Mouse (Mus musculus) hindbrain, embryonic 11.5 days (tissue): ENCODE measurements at regions not wholly inside any gene's neighbourhood (a gene's known extent, or its start where the extent isn't known, plus 50 kb on each side); places are given as distances from the start of the nearest gene placed in this dataset.
A peak's percentile ranks its signal among the peaks of the same experiment; 100 is the strongest.

Experiments used
- ATAC-seq: fragments of 200-750 bp; cut with Nextera tagmentation; 2 replicates; pipeline ENCODE4 v1.8.0; 2017; ENCODE audit warnings: mild to moderate bottlenecking, moderate TSS enrichment, moderate library complexity; ENCODE audit not compliant: low FRiP score
- DNase-seq: peaks from one replicate; pipeline ENCODE4 v3.0.0-alpha.2; 2015; ENCODE audit warnings: low spot score
- H3K27ac ChIP-seq: fragments of 300-500 bp; sonication (generic); 2 replicates; pipeline ENCODE4 v1.5.1; 2014; ENCODE audit warnings: mild to moderate bottlenecking, low read depth, low read length
- H3K27me3 ChIP-seq: fragments of 300-500 bp; sonication (generic); 2 replicates; pipeline ENCODE4 v1.6.1; 2014; ENCODE audit warnings: mild to moderate bottlenecking, low read length, moderate library complexity, mixed read lengths; ENCODE audit not compliant: control insufficient read depth, insufficient read depth
- H3K36me3 ChIP-seq: fragments of 300-500 bp; sonication (generic); 2 replicates; pipeline ENCODE4 v1.6.1; 2014; ENCODE audit warnings: mild to moderate bottlenecking, low read length, moderate library complexity, mixed read lengths; ENCODE audit not compliant: control insufficient read depth, insufficient read depth
- H3K4me1 ChIP-seq: fragments of 300-500 bp; sonication (generic); replicated peaks from 2 replicates; pipeline ENCODE4 v1.6.1; 2014; ENCODE audit warnings: low read length, mixed read lengths; ENCODE audit not compliant: control insufficient read depth, insufficient read depth
- H3K4me2 ChIP-seq: fragments of 300-500 bp; sonication (generic); replicated peaks from 2 replicates; pipeline ENCODE4 v1.6.1; 2014; ENCODE audit warnings: mild to moderate bottlenecking, low read depth, low read length
- H3K4me3 ChIP-seq: fragments of 300-500 bp; sonication (generic); 2 replicates; pipeline ENCODE4 v1.5.1; 2014; ENCODE audit warnings: low read depth, low read length
- H3K9ac ChIP-seq: fragments of 300-500 bp; sonication (generic); 2 replicates; pipeline ENCODE4 v1.6.1; 2014; ENCODE audit warnings: low read depth, low read length
- H3K9me3 ChIP-seq: fragments of 300-500 bp; sonication (generic); 2 replicates; pipeline ENCODE4 v1.6.1; 2016; ENCODE audit warnings: low read length; ENCODE audit not compliant: control insufficient read depth
- WGBS: fragments of 180-500 bp; shearing (Covaris S2); extraction: QIAGEN DNeasy Blood & Tissue Kit; methylation state at CpG from one replicate; pipeline ENCODE4 v1.1.7; 2014; 5-methylcytosine and 5-hydroxymethylcytosine counted together

- H3K4me3 ChIP-seq: no peak overlapping the region
- H3K4me2 ChIP-seq: no peak overlapping the region
- H3K4me1 ChIP-seq: no peaks in the 10 kb centered on the region
- no peaks in the 10 kb centered on the region for H3K27me3 ChIP-seq
- no peak overlapping the region for H3K27ac ChIP-seq
- no peak overlapping the region for H3K9ac ChIP-seq
- 90% methylated on average over 2 of the region's 2 CpGs for WGBS
- ATAC-seq: no peak
- no peaks in the 10 kb centered on the region for H3K9me3 ChIP-seq
- H3K36me3 ChIP-seq: no peaks in the 10 kb centered on the region
- DNase-seq: no peak
Observed at GRCm38 (mm10) chr11:79766036-79766435, 175.0 kb downstream of the Rab11fip4 start.

- 0 out of 2 replicates have a peak overlapping the region, but pooled peaks have one; percentile 24 for H3K27ac ChIP-seq
- H3K4me2 ChIP-seq: no peak overlapping the region
- H3K4me1 ChIP-seq: no peaks in the 10 kb centered on the region
- no peak overlapping the region for H3K9ac ChIP-seq
- DNase-seq (no peak), ATAC-seq (no peak)
- H3K4me3 ChIP-seq: no peak overlapping the region
- WGBS: 34% methylated on average over 2 of the region's 2 CpGs
- no peaks in the 10 kb centered on the region for H3K27me3 ChIP-seq
- no peaks in the 10 kb centered on the region for H3K9me3 ChIP-seq
- H3K36me3 ChIP-seq: no peaks in the 10 kb centered on the region
Observed at GRCm38 (mm10) chr11:79765396-79765795, 174.4 kb downstream of the Rab11fip4 start.

- H3K9me3 ChIP-seq: no peaks in the 10 kb centered on the region
Observed at GRCm38 (mm10) chr11:79764026-79764425, 173.0 kb downstream of the Rab11fip4 start.

GRCm38 (mm10) chr11:79762654-79763053 is 171.6 kb downstream of the Rab11fip4 start:
- no peaks in the 10 kb centered on the region for H3K36me3 ChIP-seq
- DNase-seq (no peak), ATAC-seq (no peak)
- no peak overlapping the region for H3K4me3 ChIP-seq
- no peak overlapping the region for H3K4me2 ChIP-seq
- H3K4me1 ChIP-seq: no peaks in the 10 kb centered on the region
- H3K9me3 ChIP-seq: no peaks in the 10 kb centered on the region
- H3K27me3 ChIP-seq: no peaks in the 10 kb centered on the region
- H3K9ac ChIP-seq: no peak overlapping the region
- 93% methylated on average over 2 of the region's 2 CpGs for WGBS
- no peak overlapping the region for H3K27ac ChIP-seq

More at GRCm38 (mm10) chr11:79764026-79764425, 173.0 kb downstream of the Rab11fip4 start:
- no peak overlapping the region for H3K9ac ChIP-seq
- H3K4me2 ChIP-seq: no peak overlapping the region
- no peaks in the 10 kb centered on the region for H3K4me1 ChIP-seq
- H3K27me3 ChIP-seq: no peaks in the 10 kb centered on the region
- no peak for DNase-seq
- H3K36me3 ChIP-seq: no peaks in the 10 kb centered on the region
- no peak overlapping the region for H3K4me3 ChIP-seq
- H3K27ac ChIP-seq: no peak overlapping the region
- WGBS: 77% methylated on average over 6 of the region's 6 CpGs
- ATAC-seq: no peak

- Histone ChIP-seq H3K27me3 (no peaks in the 10 kb centered on the region), H3K9ac (no peak overlapping the region), H3K9me3 (no peaks in the 10 kb centered on the region), H3K4me2 (no peak overlapping the region), H3K36me3 (no peaks in the 10 kb centered on the region), H3K4me1 (no peaks in the 10 kb centered on the region), H3K4me3 (no peak overlapping the region), H3K27ac (no peak overlapping the region)
- DNase-seq (no peak), ATAC-seq (no peak)
- WGBS: 60% methylated on average over 2 of the region's 2 CpGs
Observed at GRCm38 (mm10) chr11:79762027-79762426, 171.0 kb downstream of the Rab11fip4 start.

GRCm38 (mm10) chr11:79760533-79760932 is 169.5 kb downstream of the Rab11fip4 start:
- no peaks in the 10 kb centered on the region for H3K27me3 ChIP-seq
- H3K36me3 ChIP-seq: no peaks in the 10 kb centered on the region
- H3K4me1 ChIP-seq: no peaks in the 10 kb centered on the region
- H3K4me2 ChIP-seq: no peak overlapping the region
- no peak for DNase-seq
- no peak overlapping the region for H3K27ac ChIP-seq
- 90% methylated on average over 4 of the region's 4 CpGs for whole genome bisulfite sequencing
- no peak overlapping the region for H3K4me3 ChIP-seq
- no peak for ATAC-seq
- no peaks in the 10 kb centered on the region for H3K9me3 ChIP-seq
- H3K9ac ChIP-seq: no peak overlapping the region

GRCm38 (mm10) chr11:79758281-79758680 is 167.3 kb downstream of the Rab11fip4 start:
- Histone ChIP-seq H3K36me3 (no peaks in the 10 kb centered on the region), H3K9me3 (no peaks in the 10 kb centered on the region), H3K4me2 (no peak overlapping the region), H3K4me3 (no peak overlapping the region), H3K9ac (no peak overlapping the region), H3K4me1 (no peaks in the 10 kb centered on the region), H3K27me3 (no peaks in the 10 kb centered on the region), H3K27ac (no peak overlapping the region)
- 91% methylated on average over 3 of the region's 3 CpGs for WGBS
- DNase-seq: no peak
- ATAC-seq: no peak

GRCm38 (mm10) chr11:79757513-79758071 is 166.6 kb downstream of the Rab11fip4 start:
- H3K36me3 ChIP-seq: no peaks in the 10 kb centered on the region
- 87% methylated on average over 5 of the region's 5 CpGs for WGBS
- H3K4me3 ChIP-seq: no peak overlapping the region
- no peaks in the 10 kb centered on the region for H3K27me3 ChIP-seq
- no peak overlapping the region for H3K4me2 ChIP-seq
- H3K9me3 ChIP-seq: no peaks in the 10 kb centered on the region
- H3K9ac ChIP-seq: no peak overlapping the region
- DNase-seq (no peak), ATAC-seq (no peak)
- H3K27ac ChIP-seq: no peak overlapping the region
- no peaks in the 10 kb centered on the region for H3K4me1 ChIP-seq

GRCm38 (mm10) chr11:79756305-79756846 is 165.4 kb downstream of the Rab11fip4 start:
- Histone ChIP-seq H3K27ac (no peak overlapping the region), H3K9me3 (no peaks in the 10 kb centered on the region), H3K27me3 (no peaks in the 10 kb centered on the region), H3K4me3 (no peak overlapping the region), H3K4me1 (no peaks in the 10 kb centered on the region), H3K9ac (no peak overlapping the region), H3K4me2 (no peak overlapping the region), H3K36me3 (no peaks in the 10 kb centered on the region)
- 89% methylated on average over 9 of the region's 9 CpGs for WGBS
- DNase-seq (no peak), ATAC-seq (no peak)
